Mouse (Mus musculus): ENCODE measurements around the gene Odf2l. TPM values are rescaled to one million over a fixed set of nuclear protein-coding genes. Genes with fewer than 3 reads are reported as not detected.

Odf2l gene
- polyA plus RNA-seq, 1 experiment = 3.9 TPM

DNA sequence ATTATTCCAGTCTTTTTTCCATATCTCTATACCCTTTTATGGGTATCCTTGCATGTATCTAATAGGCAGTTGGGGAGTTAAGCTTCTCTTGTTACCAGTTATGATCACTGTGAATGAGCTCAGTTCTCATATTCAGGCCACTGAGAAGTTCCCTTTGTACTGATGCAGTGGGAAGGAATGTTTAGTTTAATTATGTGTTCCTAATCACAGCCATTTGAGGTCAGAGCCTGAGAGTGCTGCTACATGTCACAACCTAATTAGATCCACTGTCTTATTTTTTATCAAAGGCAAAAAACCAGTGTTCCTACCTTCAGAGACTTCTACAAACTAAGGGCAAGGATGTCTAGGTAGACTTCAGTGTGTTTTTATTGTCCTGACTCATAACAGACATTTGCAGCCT, 11.0 kb downstream of the Odf2l start:
- Histone ChIP-seq H3K4me2 (ENCODE audit: low read depth) (no peak overlapping the region), H3ac (ENCODE audit: control insufficient read depth, insufficient read length) (no peak overlapping the region), H3K79me2 (ENCODE audit: control insufficient read depth, insufficient read depth) (no peaks in the 10 kb centered on the region), H3K36me3 (ENCODE audit: control insufficient read depth, insufficient read depth) (peaks cover 8% of the 10 kb centered on the region), H3K4me3 (no peak overlapping the region), H3K27me3 (ENCODE audit: control insufficient read depth, insufficient read depth, insufficient read length) (no peaks in the 10 kb centered on the region)
- no peak for TF ChIP-seq TCF3 (IDR thresholded peaks at IDR 0.05; ENCODE audit: insufficient read length, low read depth)
- TF ChIP-seq REST (IDR thresholded peaks at IDR 0.05; ENCODE audit: insufficient read depth, insufficient read length) = no peak

GRCm38 (mm10) chr3:145131210-145131868, 13.0 kb downstream of the Odf2l start:
- H3K4me3 ChIP-seq = no peak overlapping the region
- no peak for TF ChIP-seq REST (IDR thresholded peaks at IDR 0.05; ENCODE audit: insufficient read depth, insufficient read length)
- TF ChIP-seq SRF (IDR thresholded peaks at IDR 0.05; ENCODE audit: control insufficient read depth, insufficient read length, low read depth) = no peak
- no peak for TF ChIP-seq POLR2AphosphoS2 (IDR thresholded peaks at IDR 0.05; ENCODE audit: insufficient read length, low read depth)
- no peak for TF ChIP-seq USF1 (IDR thresholded peaks at IDR 0.05; ENCODE audit: low read depth)
- TF ChIP-seq MYOG (IDR thresholded peaks at IDR 0.05; ENCODE audit: control insufficient read depth in 1 of 3, insufficient read depth in 1 of 3, insufficient read length in 2 of 3, low read depth in 2 of 3) = no peak
- no peak overlapping the region for H3ac ChIP-seq (ENCODE audit: control insufficient read depth, insufficient read length)
- H3K27me3 ChIP-seq (ENCODE audit: control insufficient read depth, insufficient read depth, insufficient read length) = no peaks in the 10 kb centered on the region
- peaks cover 11% of the 10 kb centered on the region for H3K36me3 ChIP-seq (ENCODE audit: control insufficient read depth, insufficient read depth)
- H3K79me2 ChIP-seq (ENCODE audit: control insufficient read depth, insufficient read depth) = no peaks in the 10 kb centered on the region
- no peak overlapping the region for H3K4me2 ChIP-seq (ENCODE audit: low read depth)

DNA sequence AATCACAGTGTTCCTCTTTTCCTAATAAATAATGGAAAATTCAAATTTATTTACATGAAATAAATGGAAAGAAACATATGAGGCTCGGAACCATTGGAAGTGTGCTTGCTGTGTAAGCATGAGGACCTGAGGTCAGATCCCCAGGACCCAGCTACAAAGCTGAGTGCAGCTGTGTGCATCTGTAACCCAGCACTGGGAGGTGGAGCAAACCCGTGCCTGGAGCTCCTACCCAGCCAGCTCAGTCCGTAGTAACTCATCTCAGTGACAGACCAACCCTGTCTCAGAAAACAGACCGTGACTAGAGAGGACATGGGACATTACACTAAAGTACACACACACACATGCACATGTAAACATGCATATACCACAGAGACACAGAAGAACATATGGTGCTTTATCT, 21.8 kb downstream of the Odf2l start:
- H3K4me2 ChIP-seq (ENCODE audit: low read depth) = no peak overlapping the region
- H3K27me3 ChIP-seq (ENCODE audit: control insufficient read depth, insufficient read depth, insufficient read length) = no peaks in the 10 kb centered on the region
- no peak overlapping the region for H3ac ChIP-seq (ENCODE audit: control insufficient read depth, insufficient read length)
- H3K36me3 ChIP-seq (ENCODE audit: control insufficient read depth, insufficient read depth) = peaks cover 3% of the 10 kb centered on the region
- no peak overlapping the region for H3K4me3 ChIP-seq
- no peak for TF ChIP-seq E2F4 (IDR thresholded peaks at IDR 0.05; ENCODE audit: insufficient read depth)
- no peak for TF ChIP-seq MYOG (IDR thresholded peaks at IDR 0.05; ENCODE audit: control insufficient read depth in 1 of 3, insufficient read depth in 1 of 3, insufficient read length in 2 of 3, low read depth in 2 of 3)
- H3K79me2 ChIP-seq (ENCODE audit: control insufficient read depth, insufficient read depth) = no peaks in the 10 kb centered on the region

- Histone ChIP-seq H3K27me3 (ENCODE audit: control insufficient read depth, insufficient read depth, insufficient read length) (no peaks in the 10 kb centered on the region), H3K4me2 (ENCODE audit: low read depth) (no peak overlapping the region), H3ac (ENCODE audit: control insufficient read depth, insufficient read length) (no peak overlapping the region), H3K36me3 (ENCODE audit: control insufficient read depth, insufficient read depth) (no peaks in the 10 kb centered on the region), H3K4me3 (no peak overlapping the region), H3K79me2 (ENCODE audit: control insufficient read depth, insufficient read depth) (no peaks in the 10 kb centered on the region)
- TF ChIP-seq REST (IDR thresholded peaks at IDR 0.05; ENCODE audit: insufficient read depth, insufficient read length) = no peak
- TF ChIP-seq TCF12 (IDR thresholded peaks at IDR 0.05; ENCODE audit: insufficient read depth, poor library complexity, severe bottlenecking) = no peak
- no peak for TF ChIP-seq MYOG (IDR thresholded peaks at IDR 0.05; ENCODE audit: control insufficient read depth in 1 of 3, insufficient read depth in 1 of 3, insufficient read length in 2 of 3, low read depth in 2 of 3)
- no peak for TF ChIP-seq POLR2A (IDR thresholded peaks at IDR 0.05; ENCODE audit: insufficient read length, low read depth)
- no peak for TF ChIP-seq CEBPB (IDR thresholded peaks at IDR 0.05; ENCODE audit: insufficient read depth, poor library complexity, severe bottlenecking)
- TF ChIP-seq SRF (IDR thresholded peaks at IDR 0.05; ENCODE audit: control insufficient read depth, insufficient read length, low read depth) = no peak
- TF ChIP-seq MAX (IDR thresholded peaks at IDR 0.05; ENCODE audit: low read depth) = no peak
- no peak for TF ChIP-seq USF1 (IDR thresholded peaks at IDR 0.05; ENCODE audit: low read depth)
- TF ChIP-seq POLR2AphosphoS2 (IDR thresholded peaks at IDR 0.05; ENCODE audit: insufficient read length, low read depth) = no peak
- TF ChIP-seq E2F4 (IDR thresholded peaks at IDR 0.05; ENCODE audit: insufficient read depth) = no peak
- no peak for TF ChIP-seq TCF3 (IDR thresholded peaks at IDR 0.05; ENCODE audit: insufficient read length, low read depth)
- no peak for TF ChIP-seq MYOD1 (IDR thresholded peaks at IDR 0.05; ENCODE audit: control insufficient read depth in 1 of 3, insufficient read length in 2 of 3, low read depth in 2 of 3)
Observed at GRCm38 (mm10) chr3:145142925-145143324, 24.5 kb downstream of the Odf2l start.

- Histone ChIP-seq H3K4me2 (ENCODE audit: low read depth) (no peak overlapping the region), H3K36me3 (ENCODE audit: control insufficient read depth, insufficient read depth) (peaks cover 5% of the 10 kb centered on the region), H3K4me3 (no peak overlapping the region), H3K27me3 (ENCODE audit: control insufficient read depth, insufficient read depth, insufficient read length) (no peaks in the 10 kb centered on the region), H3ac (ENCODE audit: control insufficient read depth, insufficient read length) (no peak overlapping the region), H3K79me2 (ENCODE audit: control insufficient read depth, insufficient read depth) (no peaks in the 10 kb centered on the region)
- no peak for TF ChIP-seq MAX (IDR thresholded peaks at IDR 0.05; ENCODE audit: low read depth)
- TF ChIP-seq REST (IDR thresholded peaks at IDR 0.05; ENCODE audit: insufficient read depth, insufficient read length) = no peak
- TF ChIP-seq MYOD1 (IDR thresholded peaks at IDR 0.05; ENCODE audit: control insufficient read depth in 1 of 3, insufficient read length in 2 of 3, low read depth in 2 of 3) = no peak
- no peak for TF ChIP-seq USF1 (IDR thresholded peaks at IDR 0.05; ENCODE audit: low read depth)
- TF ChIP-seq SRF (IDR thresholded peaks at IDR 0.05; ENCODE audit: control insufficient read depth, insufficient read length, low read depth) = no peak
- no peak for TF ChIP-seq POLR2A (IDR thresholded peaks at IDR 0.05; ENCODE audit: insufficient read length, low read depth)
- no peak for TF ChIP-seq CEBPB (IDR thresholded peaks at IDR 0.05; ENCODE audit: insufficient read depth, poor library complexity, severe bottlenecking)
- TF ChIP-seq MYOG (IDR thresholded peaks at IDR 0.05; ENCODE audit: control insufficient read depth in 1 of 3, insufficient read depth in 1 of 3, insufficient read length in 2 of 3, low read depth in 2 of 3) = no peak
- no peak for TF ChIP-seq TCF12 (IDR thresholded peaks at IDR 0.05; ENCODE audit: insufficient read depth, poor library complexity, severe bottlenecking)
- no peak for TF ChIP-seq POLR2AphosphoS2 (IDR thresholded peaks at IDR 0.05; ENCODE audit: insufficient read length, low read depth)
- TF ChIP-seq E2F4 (IDR thresholded peaks at IDR 0.05; ENCODE audit: insufficient read depth) = no peak
- no peak for TF ChIP-seq TCF3 (IDR thresholded peaks at IDR 0.05; ENCODE audit: insufficient read length, low read depth)
Observed at GRCm38 (mm10) chr3:145143856-145144255, 25.5 kb downstream of the Odf2l start.

Measured in myocyte (in vitro differentiated cells).